Mouse (Mus musculus): ENCODE results near the gene Timmdc1.

The Timmdc1 gene

GRCm38 (mm10) chr16:38463305-38463704, 59.2 kb downstream of the Timmdc1 start:
- DNase-seq (ENCODE audit: low spot score in 2 of 2) = no peak

- DNase-seq (ENCODE audit: low spot score in 2 of 2) = no peak
Observed at GRCm38 (mm10) chr16:38462161-38462560, 60.3 kb downstream of the Timmdc1 start.

- DNase-seq (ENCODE audit: low spot score in 2 of 2) = no peak
Observed at GRCm38 (mm10) chr16:38461749-38462148, 60.7 kb downstream of the Timmdc1 start.

GRCm38 (mm10) chr16:38459990-38460389, 62.5 kb downstream of the Timmdc1 start:
- no peak for DNase-seq (ENCODE audit: low spot score in 2 of 2)

- no peak for DNase-seq (ENCODE audit: low spot score in 2 of 2)
Observed at GRCm38 (mm10) chr16:38458600-38459280, 63.7 kb downstream of the Timmdc1 start.

- no peak for DNase-seq (ENCODE audit: low spot score in 2 of 2)
Observed at GRCm38 (mm10) chr16:38456812-38457567, 65.5 kb downstream of the Timmdc1 start.

GRCm38 (mm10) chr16:38455511-38456418, 66.7 kb downstream of the Timmdc1 start, which contains the start of gene Cd80:
Cd80 (plus strand) TSS chr16:38455561.
- no peak for DNase-seq (ENCODE audit: low spot score in 2 of 2)

GRCm38 (mm10) chr16:38454533-38455254, 67.8 kb downstream of the Timmdc1 start:
- DNase-seq (ENCODE audit: low spot score in 2 of 2) = no peak

GRCm38 (mm10) chr16:38453952-38454351, 68.5 kb downstream of the Timmdc1 start:
- no peak for DNase-seq (ENCODE audit: low spot score in 2 of 2)

- no peak for DNase-seq (ENCODE audit: low spot score in 2 of 2)
Observed at GRCm38 (mm10) chr16:38453203-38453553, 69.3 kb downstream of the Timmdc1 start.

GRCm38 (mm10) chr16:38452442-38453202, 69.8 kb downstream of the Timmdc1 start, which contains the start of gene Adprh:
Adprh (minus strand) TSS chr16:38452703.
- peak; percentile 82 to 86 for DNase-seq (ENCODE audit: low spot score in 2 of 2)

- no peak for DNase-seq (ENCODE audit: low spot score in 2 of 2)
Observed at GRCm38 (mm10) chr16:38451421-38452205, 70.8 kb downstream of the Timmdc1 start.

GRCm38 (mm10) chr16:38450707-38451106, 71.8 kb downstream of the Timmdc1 start:
- DNase-seq (ENCODE audit: low spot score in 2 of 2) = no peak

- DNase-seq (ENCODE audit: low spot score in 2 of 2) = no peak
Observed at GRCm38 (mm10) chr16:38448458-38448857, 74.0 kb downstream of the Timmdc1 start.

Measured in frontal cortex, postnatal 14 days (tissue).